Mouse (Mus musculus): ENCODE measurements around the gene Ube2t. TPM values are rescaled to one million over a fixed set of nuclear protein-coding genes. Genes with fewer than 3 reads are reported as not detected.

Gene Ube2t
- polyA plus RNA-seq, 1 experiment from 2014 or later, result 48.2 TPM

GRCm38 (mm10) chr1:135016907-135017655, 54.7 kb downstream of the Ube2t start:
- ATAC-seq (replicated peaks; ENCODE audit: insufficient number of reproducible peaks, insufficient read depth, low FRiP score, low read depth), result no peak
- H3K4me1 ChIP-seq (replicated peaks), result peaks cover 83% of the 10 kb centered on the region
- no peak overlapping the region for H3K4me2 ChIP-seq
- no peak overlapping the region for H3K9ac ChIP-seq
- H3K9me3 ChIP-seq (replicated peaks), result no peaks in the 10 kb centered on the region
- H3K4me3 ChIP-seq, result no peak overlapping the region
- H3K27ac ChIP-seq, result no peak overlapping the region
- 63% methylated on average over 10 of the region's 10 CpGs for WGBS
- H3K36me3 ChIP-seq, result no peaks in the 10 kb centered on the region
- no peaks in the 10 kb centered on the region for H3K27me3 ChIP-seq

GRCm38 (mm10) chr1:135017656-135018015, 55.3 kb downstream of the Ube2t start:
- ATAC-seq (replicated peaks; ENCODE audit: insufficient number of reproducible peaks, insufficient read depth, low FRiP score, low read depth), result no peak
- H3K4me2 ChIP-seq, result no peak overlapping the region
- no peak overlapping the region for H3K9ac ChIP-seq
- 46% methylated on average over 2 of the region's 2 CpGs for WGBS
- H3K36me3 ChIP-seq, result no peaks in the 10 kb centered on the region
- H3K27me3 ChIP-seq, result no peaks in the 10 kb centered on the region
- no peak overlapping the region for H3K4me3 ChIP-seq
- peaks cover 83% of the 10 kb centered on the region for H3K4me1 ChIP-seq (replicated peaks)
- no peaks in the 10 kb centered on the region for H3K9me3 ChIP-seq (replicated peaks)
- no peak overlapping the region for H3K27ac ChIP-seq

- no peak for ATAC-seq (replicated peaks; ENCODE audit: insufficient number of reproducible peaks, insufficient read depth, low FRiP score, low read depth)
- Histone ChIP-seq H3K36me3 (no peaks in the 10 kb centered on the region), H3K27ac (no peak overlapping the region), H3K9me3 (replicated peaks) (no peaks in the 10 kb centered on the region), H3K4me3 (no peak overlapping the region), H3K27me3 (no peaks in the 10 kb centered on the region), H3K4me2 (no peak overlapping the region), H3K9ac (no peak overlapping the region), H3K4me1 (replicated peaks) (peaks cover 78% of the 10 kb centered on the region)
- WGBS, result 40% methylated on average over 13 of the region's 13 CpGs
Measured at GRCm38 (mm10) chr1:135019087-135019774, 56.9 kb downstream of the Ube2t start.

- Histone ChIP-seq H3K27me3 (no peaks in the 10 kb centered on the region), H3K9ac (no peak overlapping the region), H3K36me3 (no peaks in the 10 kb centered on the region), H3K9me3 (replicated peaks) (no peaks in the 10 kb centered on the region), H3K4me2 (no peak overlapping the region), H3K27ac (no peak overlapping the region), H3K4me1 (replicated peaks) (peaks cover 73% of the 10 kb centered on the region), H3K4me3 (no peak overlapping the region)
- no peak for ATAC-seq (replicated peaks; ENCODE audit: insufficient number of reproducible peaks, insufficient read depth, low FRiP score, low read depth)
- 74% methylated on average over 4 of the region's 4 CpGs for WGBS
Measured at GRCm38 (mm10) chr1:135019775-135020167, 57.4 kb downstream of the Ube2t start.

GRCm38 (mm10) chr1:135020281-135020940, 58.0 kb downstream of the Ube2t start:
- H3K4me3 ChIP-seq, result no peak overlapping the region
- H3K9ac ChIP-seq, result no peak overlapping the region
- H3K36me3 ChIP-seq, result no peaks in the 10 kb centered on the region
- H3K4me2 ChIP-seq, result no peak overlapping the region
- H3K9me3 ChIP-seq (replicated peaks), result no peaks in the 10 kb centered on the region
- no peaks in the 10 kb centered on the region for H3K27me3 ChIP-seq
- ATAC-seq (replicated peaks; ENCODE audit: insufficient number of reproducible peaks, insufficient read depth, low FRiP score, low read depth), result no peak
- H3K27ac ChIP-seq, result peak overlapping the region; percentile 76
- WGBS, result 69% methylated on average over 5 of the region's 5 CpGs
- H3K4me1 ChIP-seq (replicated peaks), result peaks cover 67% of the 10 kb centered on the region

GRCm38 (mm10) chr1:135020970-135021369, 58.6 kb downstream of the Ube2t start:
- no peak overlapping the region for H3K9ac ChIP-seq

GRCm38 (mm10) chr1:135021936-135022335, 59.6 kb downstream of the Ube2t start:
- Histone ChIP-seq H3K27ac (peak overlapping the region; percentile 76), H3K4me3 (no peak overlapping the region), H3K4me1 (replicated peaks) (peaks cover 53% of the 10 kb centered on the region), H3K9ac (no peak overlapping the region), H3K27me3 (no peaks in the 10 kb centered on the region), H3K36me3 (no peaks in the 10 kb centered on the region), H3K4me2 (no peak overlapping the region), H3K9me3 (replicated peaks) (no peaks in the 10 kb centered on the region)
- no peak for ATAC-seq (replicated peaks; ENCODE audit: insufficient number of reproducible peaks, insufficient read depth, low FRiP score, low read depth)
- WGBS, result 62% methylated on average over 5 of the region's 5 CpGs

More at GRCm38 (mm10) chr1:135020970-135021369, 58.6 kb downstream of the Ube2t start:
- ATAC-seq (replicated peaks; ENCODE audit: insufficient number of reproducible peaks, insufficient read depth, low FRiP score, low read depth), result peak; percentile 71
- no peaks in the 10 kb centered on the region for H3K9me3 ChIP-seq (replicated peaks)
- peaks cover 62% of the 10 kb centered on the region for H3K4me1 ChIP-seq (replicated peaks)
- no peaks in the 10 kb centered on the region for H3K36me3 ChIP-seq
- no peak overlapping the region for H3K4me3 ChIP-seq
- H3K4me2 ChIP-seq, result peak overlapping the region; percentile 17; the same call in 1 of the 2 replicates
- H3K27me3 ChIP-seq, result no peaks in the 10 kb centered on the region
- peak overlapping the region; percentile 76 for H3K27ac ChIP-seq
- 7% methylated on average over 5 of the region's 5 CpGs for WGBS

- no peak overlapping the region for H3K27ac ChIP-seq
- H3K9me3 ChIP-seq (replicated peaks), result no peaks in the 10 kb centered on the region
- H3K4me1 ChIP-seq (replicated peaks), result peaks cover 39% of the 10 kb centered on the region
- WGBS, result 74% methylated on average over 1 of the region's 1 CpGs
- ATAC-seq (replicated peaks; ENCODE audit: insufficient number of reproducible peaks, insufficient read depth, low FRiP score, low read depth), result no peak
- H3K4me3 ChIP-seq, result no peak overlapping the region
- no peaks in the 10 kb centered on the region for H3K27me3 ChIP-seq
- H3K9ac ChIP-seq, result no peak overlapping the region
- H3K4me2 ChIP-seq, result no peak overlapping the region
- H3K36me3 ChIP-seq, result no peaks in the 10 kb centered on the region
Measured at GRCm38 (mm10) chr1:135023583-135023982, 61.2 kb downstream of the Ube2t start.

Other genes starting within 250 kb of the Ube2t start
- 25.4 and 26.0 TPM in 2 replicates for gene Ppp1r12b, start 6.6 kb upstream of the Ube2t start, polyA plus RNA-seq (2015; fragmentation: Nextera tagmentation; extraction: Ambion mirVana)
- gene Lgr6, start 142.7 kb downstream of the Ube2t start, polyA plus RNA-seq (2015; fragmentation: Nextera tagmentation; extraction: Ambion mirVana), result 3.4 and 5.9 TPM in 2 replicates
- gene Ptpn7, start 170.1 kb downstream of the Ube2t start, polyA plus RNA-seq (2015; fragmentation: Nextera tagmentation; extraction: Ambion mirVana), result 1.8 and 10.2 TPM in 2 replicates
- 34.0 and 45.6 TPM in 2 replicates for gene Arl8a, start 184.3 kb downstream of the Ube2t start, polyA plus RNA-seq (2015; fragmentation: Nextera tagmentation; extraction: Ambion mirVana)
- 0.06 TPM in 1 of 2 replicates, not detected in the other for gene Gpr37l1, start 205.1 kb downstream of the Ube2t start, polyA plus RNA-seq (2015; fragmentation: Nextera tagmentation; extraction: Ambion mirVana)